Mouse (Mus musculus) cerebellum, adult 2 months (tissue): ENCODE measurements at regions not wholly inside any gene's neighbourhood (a gene's known extent, or its start where the extent isn't known, plus 50 kb on each side); places are given as distances from the start of the nearest gene placed in this dataset.

Experiments
- DNase-seq, 2 experiments: peaks; one replicate each; pipeline ENCODE4 v3.0.0; 2021
- H3K27ac ChIP-seq: fragments of 200-500 bp; 2 replicates; pipeline ENCODE4 v1.5.1; 2012; ENCODE audit warnings: low read length, control low read depth, inconsistent platforms; ENCODE audit not compliant: insufficient read depth
- H3K27me3 ChIP-seq: fragments of 200-500 bp; 2 replicates; pipeline ENCODE4 v1.6.1; 2012; ENCODE audit warnings: inconsistent platforms, mild to moderate bottlenecking, low read length, moderate library complexity; ENCODE audit not compliant: control insufficient read depth, insufficient read depth
- H3K4me1 ChIP-seq: fragments of 200-500 bp; 2 replicates; pipeline ENCODE4 v1.6.1; 2011; ENCODE audit warnings: low read length; ENCODE audit not compliant: control insufficient read depth, insufficient read depth
- H3K4me3 ChIP-seq: fragments of 200-500 bp; replicated peaks from 2 replicates; pipeline ENCODE3; 2011; ENCODE audit warnings: mild to moderate bottlenecking, low read depth, low read length, control low read depth; ENCODE audit not compliant: insufficient read depth
- CTCF ChIP-seq: fragments of 200-500 bp; IDR thresholded peaks from 2 replicates; pipeline ENCODE4 v1.5.1; 2011; ENCODE audit warnings: low read depth, mild to moderate bottlenecking, control low read depth, low read length, moderate library complexity, borderline replicate concordance; ENCODE audit not compliant: insufficient read depth
- POLR2A ChIP-seq: fragments of 200-500 bp; IDR thresholded peaks from 2 replicates; pipeline ENCODE4 v1.6.1; 2011; ENCODE audit warnings: low read length, control low read depth, borderline replicate concordance; ENCODE audit not compliant: insufficient read depth
- WGBS: fragments of 180-500 bp; shearing (Covaris S2); methylation state at CpG from one replicate; pipeline ENCODE4 v1.1.7; 2018; 5-methylcytosine and 5-hydroxymethylcytosine counted together

DNA sequence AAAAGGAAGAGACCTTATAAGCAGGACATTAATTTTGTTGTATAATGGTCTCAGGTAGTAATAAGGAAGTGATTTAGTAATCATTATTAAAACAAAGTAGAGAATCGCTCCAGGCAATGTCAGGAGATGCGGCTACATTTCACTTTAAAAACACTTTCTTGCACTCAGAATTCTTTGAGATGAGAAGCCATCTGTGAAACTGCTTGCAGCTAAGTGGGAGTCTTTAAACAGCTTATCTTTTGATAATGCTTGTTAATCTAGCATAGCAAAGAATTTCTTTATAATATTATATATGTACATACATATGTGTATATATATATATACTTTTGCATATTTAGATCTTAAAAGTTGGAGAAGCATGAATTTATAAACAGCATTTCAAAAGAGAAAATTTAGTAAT lies 133.1 kb upstream of the Klf6 start:
- DNase-seq = no peak
- Histone ChIP-seq H3K4me3 (no peak overlapping the region), H3K27me3 (no peaks in the 10 kb centered on the region), H3K27ac (no peak overlapping the region), H3K4me1 (no peaks in the 10 kb centered on the region)
- no peak for TF ChIP-seq POLR2A
- TF ChIP-seq CTCF = no peak
- 88% methylated on average over 2 of the region's 2 CpGs for WGBS

DNA sequence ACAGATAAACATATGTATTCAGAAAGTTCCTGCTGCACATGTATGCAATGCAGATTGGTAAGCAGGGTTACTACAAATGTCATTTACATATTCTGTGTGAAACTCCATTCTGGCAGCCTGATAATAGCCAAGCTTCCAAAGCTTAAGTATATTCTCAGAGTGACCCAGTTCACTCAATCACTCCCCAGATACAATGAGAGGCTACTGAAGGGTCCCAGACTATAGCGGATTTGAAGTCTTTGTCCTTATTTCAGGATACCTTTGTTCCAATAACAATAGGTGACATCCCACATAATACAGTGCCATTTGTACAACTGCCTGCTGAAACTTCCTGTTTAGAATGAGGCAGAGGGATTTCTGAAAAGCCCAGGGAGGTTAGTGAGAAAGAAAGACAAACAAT lies 132.5 kb upstream of the Klf6 start:
- Histone ChIP-seq H3K4me3 (no peak overlapping the region), H3K27me3 (no peaks in the 10 kb centered on the region), H3K27ac (no peak overlapping the region), H3K4me1 (no peaks in the 10 kb centered on the region)
- no peak for DNase-seq
- TF ChIP-seq POLR2A = no peak
- 22% methylated on average over 1 of the region's 1 CpGs for WGBS

DNA sequence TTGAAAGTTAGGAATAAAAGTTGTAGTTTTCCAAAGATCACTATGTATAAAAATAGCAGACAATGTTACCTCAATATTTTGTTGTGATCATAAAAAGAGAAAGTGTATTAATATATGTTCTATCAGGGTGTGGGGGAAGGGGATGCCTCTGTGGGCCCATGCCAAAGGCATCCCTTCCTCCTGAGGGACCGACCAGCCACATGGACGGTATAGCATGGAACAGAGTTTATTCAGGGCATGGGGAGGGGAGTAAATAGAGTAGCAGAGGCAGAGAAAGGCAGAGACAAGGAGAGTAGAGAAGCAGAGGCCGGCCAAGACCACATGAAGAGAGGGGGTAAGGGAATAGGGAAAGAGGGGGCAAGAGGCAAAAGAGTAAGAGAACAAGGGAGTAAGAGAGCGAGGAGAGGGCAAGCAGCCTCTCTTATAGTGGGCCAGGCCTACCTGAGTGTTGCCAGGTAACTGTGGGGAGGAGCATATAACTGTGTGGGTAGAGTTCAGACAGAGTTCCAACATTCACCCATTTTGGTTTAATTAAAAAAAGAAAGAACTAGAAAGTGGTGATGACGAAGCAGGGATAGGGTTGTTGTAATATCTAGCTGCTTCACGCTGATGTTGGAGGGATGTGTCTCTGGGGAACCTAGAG lies 131.7 kb upstream of the Klf6 start:
- DNase-seq = no peak
- WGBS = 68% methylated on average over 6 of the region's 6 CpGs
- no peaks in the 10 kb centered on the region for H3K4me1 ChIP-seq
- no peak overlapping the region for H3K4me3 ChIP-seq
- TF ChIP-seq POLR2A = no peak
- TF ChIP-seq CTCF = no peak
- H3K27ac ChIP-seq = no peak overlapping the region
- no peaks in the 10 kb centered on the region for H3K27me3 ChIP-seq

DNA sequence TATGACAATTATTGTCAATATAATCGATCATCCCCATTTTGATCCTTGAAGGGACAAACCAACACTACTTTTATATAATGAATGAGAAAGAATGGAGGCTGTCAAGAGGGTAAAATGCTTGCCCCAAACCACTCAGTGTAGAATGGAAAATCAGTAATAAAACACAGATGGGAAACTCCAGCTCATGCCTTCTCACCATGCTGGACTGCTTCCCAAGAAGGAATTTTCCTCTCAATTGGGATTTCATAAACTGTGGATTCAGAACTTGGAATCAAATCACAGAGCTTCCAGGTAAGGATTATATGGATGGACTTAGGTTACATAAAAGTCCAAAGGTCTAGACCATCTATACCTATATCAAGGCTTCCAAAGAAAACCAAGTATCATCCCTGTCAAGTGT lies 129.1 kb upstream of the Klf6 start:
- TF ChIP-seq CTCF = no peak
- TF ChIP-seq POLR2A = no peak
- WGBS = 84% methylated on average over 1 of the region's 1 CpGs
- DNase-seq = no peak
- Histone ChIP-seq H3K4me3 (no peak overlapping the region), H3K4me1 (no peaks in the 10 kb centered on the region), H3K27me3 (no peaks in the 10 kb centered on the region), H3K27ac (no peak overlapping the region)

DNA sequence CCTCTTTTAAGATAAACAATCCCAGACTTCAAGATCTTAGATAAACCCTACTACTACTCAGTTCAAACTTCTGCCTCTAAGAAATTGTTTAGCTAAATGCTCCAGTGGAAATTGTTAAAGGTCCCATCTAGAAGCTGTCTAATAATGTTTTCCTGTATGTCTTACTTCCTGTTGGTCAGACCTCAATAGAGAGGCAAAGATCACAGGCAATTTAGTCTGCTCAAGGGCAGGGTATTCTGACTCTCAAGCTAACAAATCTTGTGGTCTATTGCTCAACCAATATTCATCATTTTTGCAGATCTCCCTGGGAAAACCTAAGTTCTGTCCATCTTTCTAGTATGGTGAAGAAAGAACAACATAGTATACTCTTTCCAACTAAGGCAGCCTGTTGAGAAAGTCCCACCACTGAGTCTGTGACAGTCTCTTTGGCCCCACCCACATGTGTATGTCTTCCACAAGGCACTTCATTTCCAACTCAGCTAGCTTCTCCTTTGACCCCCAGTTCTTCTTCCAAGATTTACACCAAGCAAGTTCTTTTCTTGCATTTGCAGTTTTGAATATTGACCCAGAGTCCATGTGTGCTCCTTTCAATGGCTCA lies 126.2 kb upstream of the Klf6 start:
- H3K27me3 ChIP-seq = no peaks in the 10 kb centered on the region
- no peak overlapping the region for H3K27ac ChIP-seq
- no peak for DNase-seq
- TF ChIP-seq CTCF = no peak
- TF ChIP-seq POLR2A = no peak
- H3K4me1 ChIP-seq = no peaks in the 10 kb centered on the region
- H3K4me3 ChIP-seq = no peak overlapping the region

DNA sequence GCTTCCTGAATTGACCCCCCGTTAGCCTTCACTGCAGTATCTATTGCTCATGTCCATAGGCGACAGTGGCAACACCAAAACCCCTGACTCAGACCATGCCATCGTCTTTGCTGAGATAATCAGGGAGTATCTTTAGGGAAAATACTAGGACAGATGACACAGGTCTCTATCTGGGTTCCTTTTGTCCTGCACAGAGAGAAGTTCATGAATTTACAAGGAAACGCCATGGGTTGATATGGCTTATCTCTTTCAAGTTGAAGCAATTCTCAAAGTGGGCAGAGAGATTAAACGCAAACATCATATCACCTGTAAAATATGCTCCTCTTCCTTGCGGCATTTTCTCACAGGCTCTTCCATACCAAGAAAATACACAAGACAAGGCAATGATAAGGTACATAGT lies 124.8 kb upstream of the Klf6 start:
- DNase-seq = no peak

DNA sequence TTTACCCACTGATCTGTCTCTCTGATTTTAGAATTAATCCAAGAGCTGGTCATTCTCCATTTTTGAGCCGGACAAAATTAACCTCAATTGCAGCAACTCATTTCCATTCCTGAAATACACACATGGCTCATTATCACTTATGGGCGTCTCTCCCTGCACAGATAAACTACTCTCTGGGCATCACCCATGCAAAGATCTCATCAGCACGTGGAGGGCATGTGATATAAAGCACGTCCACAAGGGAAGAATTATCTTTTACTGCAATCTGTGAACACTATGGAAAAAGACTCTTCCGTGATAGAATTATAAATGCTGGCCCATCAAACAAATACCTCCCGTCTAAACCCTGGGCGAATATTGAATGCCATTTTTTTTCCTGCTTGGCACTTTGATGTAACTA lies 124.1 kb upstream of the Klf6 start:
- no peak overlapping the region for H3K4me3 ChIP-seq
- no peak for TF ChIP-seq POLR2A
- DNase-seq = no peak
- 80% methylated on average over 7 of the region's 7 CpGs for WGBS
- no peak overlapping the region for H3K27ac ChIP-seq
- H3K27me3 ChIP-seq = no peaks in the 10 kb centered on the region
- no peaks in the 10 kb centered on the region for H3K4me1 ChIP-seq

More for the DNA sequence above, 124.8 kb upstream of the Klf6 start:
- Histone ChIP-seq H3K4me3 (no peak overlapping the region), H3K4me1 (no peaks in the 10 kb centered on the region), H3K27me3 (no peaks in the 10 kb centered on the region), H3K27ac (no peak overlapping the region)
- TF ChIP-seq CTCF = no peak
- no peak for TF ChIP-seq POLR2A
- WGBS = 95% methylated on average over 6 of the region's 6 CpGs

DNA sequence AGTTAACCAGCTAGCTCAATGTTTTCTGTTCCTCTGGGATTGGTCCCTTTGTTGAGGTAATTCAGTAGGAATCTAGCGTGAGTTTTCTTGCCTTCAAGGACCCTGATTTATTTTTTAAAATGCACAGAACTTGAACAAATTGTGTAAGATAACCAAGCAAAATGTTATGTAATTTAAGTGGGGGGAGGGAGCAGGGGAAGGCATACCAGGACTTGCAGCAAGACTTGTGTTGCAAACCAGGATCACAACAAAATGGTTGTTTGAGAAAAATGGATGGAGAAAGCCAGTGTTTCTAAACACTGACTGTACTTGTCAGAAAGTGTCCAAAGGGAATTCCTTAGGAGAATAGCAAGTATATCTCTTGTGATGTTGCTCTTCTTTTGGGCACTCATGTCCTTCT lies 120.5 kb upstream of the Klf6 start:
- no peak for TF ChIP-seq POLR2A
- no peak for TF ChIP-seq CTCF
- 85% methylated on average over 1 of the region's 1 CpGs for WGBS

DNA sequence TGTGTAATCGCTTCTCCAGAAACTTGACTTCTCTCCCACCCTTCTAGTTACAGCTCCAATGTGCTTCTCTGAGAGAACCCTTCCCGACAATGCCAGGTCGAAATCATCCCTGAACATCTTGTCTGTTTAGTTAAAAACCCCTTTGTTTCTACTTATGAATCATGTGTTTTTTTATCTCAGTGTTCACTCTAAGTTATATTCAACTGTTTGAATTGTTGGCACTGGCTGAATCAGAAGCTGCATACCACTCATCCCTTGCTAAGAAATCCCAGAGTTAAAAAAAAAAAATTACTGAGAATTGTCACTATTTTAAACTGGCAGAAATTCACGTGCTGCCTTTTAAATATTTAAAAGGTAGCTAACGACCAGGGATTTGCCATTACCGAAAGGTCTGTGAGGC lies 116.3 kb upstream of the Klf6 start:
- WGBS = 85% methylated on average over 6 of the region's 6 CpGs
- no peaks in the 10 kb centered on the region for H3K4me1 ChIP-seq
- no peak for DNase-seq
- H3K4me3 ChIP-seq = no peak overlapping the region
- no peaks in the 10 kb centered on the region for H3K27me3 ChIP-seq
- TF ChIP-seq POLR2A (no peak), CTCF (no peak)
- H3K27ac ChIP-seq = no peak overlapping the region

More for the DNA sequence above, 120.5 kb upstream of the Klf6 start:
- no peaks in the 10 kb centered on the region for H3K27me3 ChIP-seq
- no peak for DNase-seq
- H3K4me1 ChIP-seq = no peaks in the 10 kb centered on the region
- H3K27ac ChIP-seq = no peak overlapping the region
- H3K4me3 ChIP-seq = no peak overlapping the region
